Mouse (Mus musculus) kidney, embryonic 14.5 days (tissue): ENCODE results near the gene Schip1. TPM values are rescaled to one million over a fixed set of nuclear protein-coding genes. Genes with fewer than 3 reads are reported as not detected.

Experiments used
- ATAC-seq: fragments of 200-750 bp; cut with Nextera tagmentation; 2 replicates; pipeline ENCODE4 v1.8.0; 2017; ENCODE audit warnings: moderate number of reproducible peaks, mild to moderate bottlenecking, moderate TSS enrichment, moderate library complexity; ENCODE audit not compliant: low FRiP score, low TSS enrichment
- H3K27ac ChIP-seq: fragments of 300-500 bp; sonication (generic); 2 replicates; pipeline ENCODE4 v1.5.1; 2014; ENCODE audit warnings: low read depth, mild to moderate bottlenecking, low read length, moderate library complexity, mixed read lengths
- H3K27me3 ChIP-seq: fragments of 300-500 bp; sonication (generic); 2 replicates; pipeline ENCODE4 v1.6.1; 2014; ENCODE audit warnings: mild to moderate bottlenecking, low read length; ENCODE audit not compliant: control insufficient read depth, insufficient read depth
- H3K36me3 ChIP-seq: fragments of 300-500 bp; sonication (generic); 2 replicates; pipeline ENCODE4 v1.6.1; 2014; ENCODE audit warnings: low read length, mixed read lengths; ENCODE audit not compliant: control insufficient read depth, insufficient read depth
- H3K4me1 ChIP-seq: fragments of 300-500 bp; sonication (generic); 2 replicates; pipeline ENCODE4 v1.6.1; 2014; ENCODE audit warnings: low read length, mixed read lengths; ENCODE audit not compliant: control insufficient read depth, insufficient read depth
- H3K4me2 ChIP-seq: fragments of 300-500 bp; sonication (generic); replicated peaks from 2 replicates; pipeline ENCODE4 v1.6.1; 2014; ENCODE audit warnings: low read depth, mild to moderate bottlenecking, low read length
- H3K4me3 ChIP-seq: fragments of 300-500 bp; sonication (generic); 2 replicates; pipeline ENCODE4 v1.5.1; 2014; ENCODE audit warnings: mild to moderate bottlenecking, low read length
- H3K9ac ChIP-seq: fragments of 300-500 bp; sonication (generic); 2 replicates; pipeline ENCODE4 v1.6.1; 2014; ENCODE audit warnings: low read depth, mild to moderate bottlenecking, low read length, moderate library complexity
- H3K9me3 ChIP-seq: fragments of 300-500 bp; sonication (generic); 2 replicates; pipeline ENCODE4 v1.6.1; 2016; ENCODE audit warnings: low read length; ENCODE audit not compliant: control insufficient read depth
- WGBS: fragments of 180-500 bp; shearing (Covaris S2); extraction: QIAGEN DNeasy Blood & Tissue Kit; methylation state at CpG from one replicate; pipeline ENCODE4 v1.1.7; 2014; 5-methylcytosine and 5-hydroxymethylcytosine counted together
- polyA plus RNA-seq: library from polyadenylated mRNA; unstranded; fragments of >200 nt; fragmentation: Nextera tagmentation; extraction: Ambion mirVana; gene quantifications from 2 replicates; pipeline ENCODE4 v1.2.1, GENCODE M21; 2014

The Schip1 gene
- polyA plus RNA-seq, 1 experiment from 2014 or later: 50.1 TPM

DNA sequence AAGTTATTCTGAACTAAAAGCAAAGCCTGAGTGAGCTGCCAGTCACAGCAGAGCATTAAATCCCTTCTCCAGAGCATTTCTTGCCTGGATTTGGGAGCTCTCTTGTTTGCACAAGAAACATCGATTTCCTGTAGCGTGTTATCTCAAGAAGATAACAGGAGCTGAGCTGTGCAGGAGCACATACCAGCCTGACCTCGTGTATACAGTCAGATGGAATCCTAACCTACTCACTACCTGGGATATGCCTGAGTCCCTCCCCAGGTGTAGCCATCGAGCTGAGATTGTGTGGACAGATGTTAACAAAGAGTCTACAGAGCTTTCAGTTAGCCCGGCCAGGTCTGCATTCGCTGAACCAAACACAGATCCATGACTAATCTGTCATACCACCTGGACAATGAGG lies 494.1 kb downstream of the Schip1 start:
- 71% methylated on average over 6 of the region's 6 CpGs for WGBS
- Histone ChIP-seq H3K4me3 (no peak overlapping the region), H3K9ac (no peak overlapping the region), H3K27me3 (no peaks in the 10 kb centered on the region), H3K9me3 (no peaks in the 10 kb centered on the region), H3K4me2 (no peak overlapping the region), H3K27ac (no peak overlapping the region), H3K36me3 (no peaks in the 10 kb centered on the region), H3K4me1 (no peaks in the 10 kb centered on the region)
- ATAC-seq: no peak

DNA sequence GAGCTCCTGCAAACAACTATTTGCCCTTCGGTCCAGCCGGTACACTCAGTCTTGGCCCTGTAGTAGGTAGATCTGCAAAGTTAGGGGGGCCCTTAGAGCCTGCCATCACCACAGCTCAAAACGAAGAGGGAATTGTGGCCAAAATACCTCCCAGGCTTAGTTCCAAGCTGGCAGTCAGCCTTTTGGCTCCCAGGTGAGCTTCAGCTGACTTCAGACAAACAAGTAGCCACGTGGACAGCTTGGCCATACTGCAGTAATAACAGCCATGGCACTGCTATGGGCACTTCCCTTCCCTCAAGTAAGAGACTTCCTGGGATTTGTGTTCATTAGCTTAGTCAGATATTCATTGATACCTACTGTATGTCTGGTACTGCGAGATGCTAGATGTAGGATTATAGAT lies 495.5 kb downstream of the Schip1 start:
- Histone ChIP-seq H3K4me3 (no peak overlapping the region), H3K27ac (no peak overlapping the region), H3K4me2 (no peak overlapping the region), H3K9me3 (no peaks in the 10 kb centered on the region), H3K36me3 (no peaks in the 10 kb centered on the region), H3K9ac (no peak overlapping the region), H3K27me3 (no peaks in the 10 kb centered on the region), H3K4me1 (no peaks in the 10 kb centered on the region)
- WGBS: 78% methylated on average over 5 of the region's 5 CpGs
- no peak for ATAC-seq

DNA sequence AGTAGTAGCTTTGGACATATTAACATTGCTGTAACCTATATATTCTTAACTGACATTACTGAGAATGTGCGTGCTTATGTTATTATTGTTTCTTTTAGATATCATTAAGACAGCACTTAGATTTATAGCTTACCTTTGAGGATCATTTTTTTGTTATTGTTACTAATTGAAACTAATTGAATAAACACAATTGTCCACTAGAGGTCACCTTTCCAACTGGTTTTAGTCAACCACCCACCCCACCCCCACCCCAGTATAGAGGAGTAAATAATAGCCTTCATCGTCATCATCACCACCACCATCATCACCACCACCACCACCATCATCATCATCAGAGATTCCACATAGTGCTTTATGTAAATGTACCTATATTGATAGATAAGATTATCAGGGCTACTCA lies 498.2 kb downstream of the Schip1 start:
- 75% methylated on average over 2 of the region's 2 CpGs for WGBS
- no peak for ATAC-seq

DNA sequence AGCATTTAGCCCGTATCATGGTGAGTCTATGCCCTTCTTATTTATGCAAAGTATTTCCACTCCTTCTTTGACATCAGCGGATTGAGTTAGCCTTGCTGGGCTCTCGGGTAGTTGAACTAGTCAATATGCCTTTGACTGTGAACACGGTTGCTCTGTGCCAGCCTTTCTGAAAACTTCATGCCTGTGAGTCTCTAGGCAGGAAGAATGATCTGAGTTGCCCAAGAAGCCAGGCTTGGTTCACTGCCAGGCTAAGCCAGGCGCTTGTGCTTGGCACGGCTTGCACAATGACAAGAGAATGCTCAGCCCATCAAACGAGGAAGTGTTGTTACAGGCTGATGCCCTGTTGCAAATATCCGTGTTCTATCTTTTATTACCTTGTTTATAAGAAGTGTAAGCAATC lies 499.3 kb downstream of the Schip1 start:
- H3K4me3 ChIP-seq: no peak overlapping the region
- no peaks in the 10 kb centered on the region for H3K4me1 ChIP-seq
- 84% methylated on average over 8 of the region's 8 CpGs for WGBS
- H3K27ac ChIP-seq: no peak overlapping the region
- no peaks in the 10 kb centered on the region for H3K27me3 ChIP-seq
- H3K9me3 ChIP-seq: no peaks in the 10 kb centered on the region
- no peaks in the 10 kb centered on the region for H3K36me3 ChIP-seq
- no peak overlapping the region for H3K9ac ChIP-seq
- no peak overlapping the region for H3K4me2 ChIP-seq
- ATAC-seq: no peak

More for the DNA sequence above, 498.2 kb downstream of the Schip1 start:
- no peaks in the 10 kb centered on the region for H3K4me1 ChIP-seq
- no peaks in the 10 kb centered on the region for H3K36me3 ChIP-seq
- no peaks in the 10 kb centered on the region for H3K27me3 ChIP-seq
- H3K4me2 ChIP-seq: no peak overlapping the region
- no peak overlapping the region for H3K4me3 ChIP-seq
- no peak overlapping the region for H3K27ac ChIP-seq
- no peaks in the 10 kb centered on the region for H3K9me3 ChIP-seq
- no peak overlapping the region for H3K9ac ChIP-seq

DNA sequence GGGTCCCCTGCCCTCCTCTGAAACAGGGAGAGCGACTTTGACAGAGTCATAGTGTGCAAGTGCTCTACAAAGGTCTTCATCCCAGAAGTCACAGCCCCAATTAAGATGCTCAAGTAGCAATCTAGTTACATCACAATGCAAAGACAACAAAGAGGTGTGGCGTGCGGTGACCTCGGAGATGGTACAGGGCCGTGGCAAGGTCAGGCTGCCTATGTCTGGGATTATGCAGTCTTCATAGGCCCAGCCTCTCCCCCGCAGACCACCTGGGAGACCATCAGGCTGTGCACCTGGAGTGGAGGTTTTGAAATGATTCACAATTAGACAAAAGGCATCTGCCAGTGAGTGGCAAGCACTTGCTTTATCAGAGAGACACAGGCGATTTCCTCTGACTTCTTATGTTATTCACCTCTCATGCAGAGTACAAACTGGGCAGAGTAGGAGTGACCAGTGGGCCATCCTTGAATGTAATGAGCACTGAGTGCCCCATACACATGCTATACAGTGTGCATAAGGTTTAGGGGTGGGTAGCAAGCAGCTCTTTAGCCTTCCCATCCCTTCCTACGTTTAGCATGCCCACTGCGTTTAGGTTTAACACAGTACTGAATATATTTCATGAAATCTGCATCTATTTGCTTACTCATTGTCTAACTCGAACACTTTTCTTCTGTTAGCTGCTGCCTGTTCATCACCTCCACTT lies 500.5 kb downstream of the Schip1 start:
- ATAC-seq: no peak
- Histone ChIP-seq H3K9ac (no peak overlapping the region), H3K4me2 (no peak overlapping the region), H3K27me3 (no peaks in the 10 kb centered on the region), H3K4me1 (no peaks in the 10 kb centered on the region), H3K36me3 (no peaks in the 10 kb centered on the region), H3K4me3 (no peak overlapping the region), H3K9me3 (no peaks in the 10 kb centered on the region), H3K27ac (no peak overlapping the region)
- 79% methylated on average over 10 of the region's 10 CpGs for WGBS

DNA sequence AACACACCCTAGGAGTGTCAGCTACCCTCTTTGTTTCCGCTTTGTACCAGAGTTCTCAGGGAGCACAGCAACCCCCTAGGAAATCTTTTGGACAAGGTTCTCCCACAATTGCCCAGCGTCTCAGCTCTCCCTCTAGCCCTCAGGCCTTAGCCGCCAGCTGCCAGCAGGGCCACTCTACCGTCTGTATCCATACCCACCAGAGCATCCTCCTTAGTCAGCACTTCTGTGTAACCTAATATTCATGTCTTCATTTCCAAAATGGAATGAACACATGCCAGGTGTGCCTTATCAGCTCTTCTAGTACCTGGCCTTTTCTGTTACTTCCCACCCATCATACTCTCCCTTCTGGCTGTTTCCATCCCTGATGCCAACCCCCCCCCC lies 501.1 kb downstream of the Schip1 start:
- Histone ChIP-seq H3K27me3 (no peaks in the 10 kb centered on the region), H3K9me3 (no peaks in the 10 kb centered on the region), H3K27ac (no peak overlapping the region), H3K36me3 (no peaks in the 10 kb centered on the region), H3K9ac (no peak overlapping the region), H3K4me3 (no peak overlapping the region), H3K4me1 (no peaks in the 10 kb centered on the region), H3K4me2 (no peak overlapping the region)
- ATAC-seq: no peak
- 67% methylated on average over 4 of the region's 4 CpGs for WGBS

DNA sequence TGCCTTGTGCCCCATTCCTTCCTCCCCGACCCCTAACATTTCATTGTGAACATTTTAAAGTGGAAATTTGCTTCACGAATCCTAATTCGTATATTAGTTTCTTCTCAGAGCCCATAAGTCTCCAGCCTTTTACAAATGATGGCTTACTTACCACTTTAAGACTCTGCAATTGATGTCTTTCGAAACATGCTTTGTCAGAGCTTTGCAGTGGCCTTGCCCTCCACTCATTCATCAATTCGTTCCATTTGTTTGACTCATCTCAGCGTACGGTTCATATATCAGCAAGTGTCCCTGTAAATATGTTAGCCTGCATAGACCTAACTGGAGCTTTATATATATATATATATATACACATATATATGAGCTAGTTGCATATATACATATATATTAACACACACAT lies 503.0 kb downstream of the Schip1 start:
- H3K36me3 ChIP-seq: no peaks in the 10 kb centered on the region
- H3K27ac ChIP-seq: no peak overlapping the region
- 78% methylated on average over 7 of the region's 7 CpGs for WGBS
- H3K9ac ChIP-seq: no peak overlapping the region
- H3K4me3 ChIP-seq: no peak overlapping the region
- no peak overlapping the region for H3K4me2 ChIP-seq
- peaks cover 6% of the 10 kb centered on the region; the same call in 1 of the 2 replicates for H3K4me1 ChIP-seq
- no peaks in the 10 kb centered on the region for H3K27me3 ChIP-seq
- no peaks in the 10 kb centered on the region for H3K9me3 ChIP-seq
- ATAC-seq: no peak

DNA sequence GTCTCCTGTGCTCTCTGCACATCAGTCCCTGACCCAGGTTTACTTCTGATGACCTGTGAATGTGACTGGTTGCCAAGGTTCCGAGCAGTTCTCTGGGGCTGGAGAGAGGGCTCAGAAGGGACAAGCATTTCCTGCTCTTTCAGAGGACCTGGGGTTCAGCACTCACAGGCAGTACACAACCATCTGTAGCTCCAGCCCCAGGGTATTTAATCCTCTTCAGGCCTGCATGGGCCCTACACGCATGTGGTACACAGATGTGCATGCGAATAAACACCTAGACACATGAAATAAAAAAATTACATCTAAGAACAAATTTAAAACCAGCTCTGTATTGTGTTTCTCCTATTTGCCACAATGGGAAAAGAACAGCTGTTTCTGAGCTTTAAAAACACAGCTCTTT lies 503.5 kb downstream of the Schip1 start:
- Histone ChIP-seq H3K4me3 (no peak overlapping the region), H3K36me3 (no peaks in the 10 kb centered on the region), H3K9me3 (no peaks in the 10 kb centered on the region), H3K27ac (no peak overlapping the region), H3K4me1 (peaks cover 7% of the 10 kb centered on the region), H3K27me3 (no peaks in the 10 kb centered on the region), H3K9ac (no peak overlapping the region), H3K4me2 (no peak overlapping the region)
- ATAC-seq: no peak
- WGBS: 84% methylated on average over 3 of the region's 3 CpGs

DNA sequence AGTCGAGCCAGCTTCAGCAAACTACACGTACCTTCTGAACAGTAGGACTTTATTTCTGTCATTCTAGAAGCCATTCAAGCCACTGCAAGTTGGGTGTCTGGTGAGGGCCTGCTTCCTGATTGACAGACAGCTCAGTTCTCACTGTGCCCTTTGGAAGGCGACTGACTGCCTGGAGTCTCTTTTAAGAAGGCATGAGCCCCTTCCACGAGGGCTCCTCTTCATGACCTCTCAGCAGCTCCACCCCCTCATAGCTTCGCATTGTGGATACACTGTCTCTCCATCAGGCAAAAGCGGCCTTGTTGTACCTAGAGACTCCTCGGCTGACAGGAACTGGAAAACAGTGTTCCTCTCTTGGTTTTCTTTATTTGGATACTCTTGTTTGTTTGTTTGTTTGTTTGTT lies 504.1 kb downstream of the Schip1 start:
- Histone ChIP-seq H3K9me3 (no peaks in the 10 kb centered on the region), H3K36me3 (no peaks in the 10 kb centered on the region), H3K27ac (no peak overlapping the region), H3K4me1 (peaks cover 7% of the 10 kb centered on the region), H3K27me3 (no peaks in the 10 kb centered on the region), H3K4me3 (no peak overlapping the region), H3K4me2 (no peak overlapping the region), H3K9ac (no peak overlapping the region)
- no peak for ATAC-seq
- WGBS: 70% methylated on average over 7 of the region's 7 CpGs
